Mouse (Mus musculus) midbrain, embryonic 15.5 days (tissue): ENCODE results near the gene Mia3. TPM values are rescaled to one million over a fixed set of nuclear protein-coding genes. Genes with fewer than 3 reads are reported as not detected.

ENCODE experiments used
- ATAC-seq: fragments of 200-750 bp; cut with Nextera tagmentation; replicated peaks from 2 replicates; pipeline ENCODE4 v1.8.0; 2017; ENCODE audit warnings: moderate TSS enrichment
- H3K27ac ChIP-seq: fragments of 300-500 bp; sonication (generic); 2 replicates; pipeline ENCODE4 v1.5.1; 2015; ENCODE audit warnings: mild to moderate bottlenecking, inconsistent platforms
- H3K27me3 ChIP-seq: fragments of 300-500 bp; sonication (generic); replicated peaks from 2 replicates; pipeline ENCODE4 v1.6.1; 2015; ENCODE audit warnings: inconsistent platforms
- H3K36me3 ChIP-seq: fragments of 300-500 bp; sonication (generic); replicated peaks from 2 replicates; pipeline ENCODE4 v1.6.1; 2015; ENCODE audit warnings: inconsistent platforms
- H3K4me1 ChIP-seq: fragments of 300-500 bp; sonication (generic); 2 replicates; pipeline ENCODE4 v1.6.1; 2015; ENCODE audit warnings: inconsistent platforms
- H3K4me2 ChIP-seq: fragments of 300-500 bp; sonication (generic); 2 replicates; pipeline ENCODE4 v1.6.1; 2015; ENCODE audit warnings: inconsistent platforms, mild to moderate bottlenecking, moderate library complexity
- H3K4me3 ChIP-seq: fragments of 300-500 bp; sonication (generic); 2 replicates; pipeline ENCODE4 v1.5.1; 2015; ENCODE audit warnings: mild to moderate bottlenecking, inconsistent platforms
- H3K9ac ChIP-seq: fragments of 300-500 bp; sonication (generic); 2 replicates; pipeline ENCODE4 v1.6.1; 2015; ENCODE audit warnings: mild to moderate bottlenecking, inconsistent platforms
- H3K9me3 ChIP-seq: fragments of 300-500 bp; sonication (generic); 2 replicates; pipeline ENCODE4 v1.6.1; 2016; ENCODE audit warnings: inconsistent platforms
- WGBS: fragments of 180-500 bp; shearing (Covaris S2); methylation state at CpG from one replicate; pipeline ENCODE4 v1.1.7; 2015; ENCODE audit warnings: mixed read lengths; 5-methylcytosine and 5-hydroxymethylcytosine counted together
- polyA plus RNA-seq: library from polyadenylated mRNA; unstranded; fragments of >200 nt; fragmentation: Nextera tagmentation; extraction: Ambion mirVana; gene quantifications from 2 replicates; pipeline ENCODE4 v1.2.1, GENCODE M21; 2015

Gene Mia3
- polyA plus RNA-seq, 1 experiment from 2014 or later, result 106 TPM

DNA sequence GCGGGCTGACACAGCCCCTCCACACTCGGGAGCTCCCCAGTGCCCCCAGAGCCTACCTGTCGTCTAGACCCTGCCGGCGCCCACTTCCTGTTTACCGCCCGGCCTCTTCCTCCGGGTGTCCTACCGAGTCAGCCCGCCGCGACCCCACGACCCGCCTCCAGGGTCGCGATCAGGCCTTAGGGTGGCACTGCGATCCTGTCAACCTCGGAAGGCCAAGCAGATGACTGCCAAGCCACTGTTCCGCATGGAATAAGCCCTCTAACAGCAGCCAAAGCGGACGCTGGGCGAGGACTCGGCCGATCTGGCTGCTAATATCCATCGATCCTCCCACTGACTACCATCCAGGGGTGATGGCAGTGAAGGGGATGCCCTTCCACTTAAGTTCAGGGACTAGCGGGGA, 72.9 kb downstream of the Mia3 start, which contains the start of gene Aida:
TSS of gene Aida (plus strand) at position 126 of the 400 bp plus-strand sequence.
- Histone ChIP-seq H3K9me3 (no peaks in the 10 kb centered on the region), H3K27ac (peak within 1 kb of the TSS; percentile 84), H3K36me3 (no peaks in the 10 kb centered on the region; the same call in 1 of the 2 replicates), H3K4me2 (peak within 1 kb of the TSS; percentile 57), H3K27me3 (no peaks in the 10 kb centered on the region), H3K4me3 (peak within 1 kb of the TSS; percentile 49), H3K4me1 (0 out of 2 replicates have a peak, but pooled peaks cover 4% of the 10 kb centered on the region), H3K9ac (peak within 1 kb of the TSS; percentile 54)
- WGBS, result under 1% methylated on average over 26 of the region's 26 CpGs
- ATAC-seq, result peak; percentile 57

DNA sequence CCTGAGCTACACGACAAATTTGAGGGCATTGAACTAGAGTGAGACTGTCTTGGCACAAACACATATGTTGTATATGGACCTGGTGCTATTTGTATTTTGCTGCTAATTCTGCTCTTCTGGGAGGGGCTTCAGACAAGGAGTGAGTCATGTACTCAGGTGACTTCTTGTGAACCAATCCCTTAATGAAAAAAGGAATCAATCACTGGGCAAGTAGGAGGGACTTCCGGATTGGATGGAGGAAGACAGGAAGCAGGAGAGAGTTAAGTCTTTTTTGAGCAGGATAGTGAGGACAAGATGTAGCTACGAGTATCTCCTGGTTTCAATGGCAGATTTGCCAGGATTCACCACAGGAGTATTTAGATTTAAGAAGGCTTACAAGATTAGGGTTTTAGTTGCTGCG, 79.8 kb downstream of the Mia3 start:
- H3K27ac ChIP-seq, result no peak overlapping the region
- ATAC-seq, result no peak
- no peak overlapping the region for H3K4me2 ChIP-seq
- H3K4me3 ChIP-seq, result no peak overlapping the region
- WGBS, result 92% methylated on average over 4 of the region's 4 CpGs
- peaks cover 56% of the 10 kb centered on the region for H3K36me3 ChIP-seq
- no peaks in the 10 kb centered on the region for H3K9me3 ChIP-seq
- no peaks in the 10 kb centered on the region for H3K27me3 ChIP-seq
- no peaks in the 10 kb centered on the region for H3K4me1 ChIP-seq
- H3K9ac ChIP-seq, result no peak overlapping the region

DNA sequence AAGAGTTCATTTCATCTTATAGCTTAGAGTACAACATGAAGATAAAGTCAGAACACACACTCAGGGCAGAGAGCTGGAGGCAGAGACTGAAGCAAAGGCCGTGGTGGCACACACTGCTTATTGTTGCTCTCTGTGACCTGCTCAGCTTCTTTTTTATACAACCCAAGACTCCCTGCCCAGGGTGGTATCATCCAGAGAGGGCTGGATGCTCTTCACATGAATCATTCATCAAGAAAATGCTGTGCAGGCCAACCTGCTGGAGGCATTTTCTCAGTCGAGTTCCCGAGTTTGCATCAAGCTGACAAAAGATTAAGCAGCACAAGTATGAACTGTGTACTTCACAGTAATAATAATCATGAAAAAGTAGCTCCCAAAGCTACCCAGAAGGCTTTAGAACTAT, 81.0 kb downstream of the Mia3 start:
- peaks cover 65% of the 10 kb centered on the region for H3K36me3 ChIP-seq
- H3K9ac ChIP-seq, result no peak overlapping the region
- 86% methylated on average over 3 of the region's 3 CpGs for WGBS
- no peaks in the 10 kb centered on the region for H3K27me3 ChIP-seq
- no peaks in the 10 kb centered on the region for H3K4me1 ChIP-seq
- H3K4me2 ChIP-seq, result no peak overlapping the region
- H3K9me3 ChIP-seq, result no peaks in the 10 kb centered on the region
- ATAC-seq, result no peak
- no peak overlapping the region for H3K27ac ChIP-seq
- no peak overlapping the region for H3K4me3 ChIP-seq

Other genes starting within 250 kb of the Mia3 start
- 9.6 and 9.9 TPM in 2 replicates for gene Disp1, start 148.0 kb downstream of the Mia3 start, polyA plus RNA-seq
- gene Aida, start 73.0 kb downstream of the Mia3 start, polyA plus RNA-seq, result 48.5 and 57.1 TPM in 2 replicates
- 99.6 and 106 TPM in 2 replicates for gene Brox, start 72.3 kb downstream of the Mia3 start, polyA plus RNA-seq
- 16.6 and 17.4 TPM in 2 replicates for gene Taf1a, start 19.4 kb upstream of the Mia3 start, polyA plus RNA-seq
- 0.17 and 0.82 TPM in 2 replicates for gene Hhipl2, start 48.7 kb upstream of the Mia3 start, polyA plus RNA-seq